ENCODE assay signal across 8 mouse cellular contexts in genomic region chr6:91729677-91730127, GRCm38 (mm10). TPM values are rescaled to one million over a fixed set of nuclear protein-coding genes. Genes with fewer than 3 reads are reported as not detected.
DNase-seq lines count a peak whose midpoint lies in the region; ATAC-seq and TF ChIP-seq lines count a peak whose summit lies in the region.

No protein-coding gene starts in this region.

- H3K27ac ChIP-seq in left cerebral cortex, adult 2 months = peak overlapping the region; percentile 61
- H3K27ac ChIP-seq in forebrain, embryonic 15.5 days (replicated peaks) = peak overlapping the region; percentile 69
- H3K27ac ChIP-seq in small intestine, adult 2 months (ENCODE audit: insufficient read depth, low read depth, low read length) = peak overlapping the region; percentile 11; the same call in 1 of the 2 replicates

- no peak overlapping the region for H3K4me2 ChIP-seq in forebrain, embryonic 15.5 days (replicated peaks)

- no peaks in the 10 kb centered on the region for H3K9me3 ChIP-seq in forebrain, embryonic 15.5 days

- no peaks in the 10 kb centered on the region for H3K27me3 ChIP-seq in forebrain, embryonic 15.5 days
- no peaks in the 10 kb centered on the region for H3K27me3 ChIP-seq in small intestine, adult 2 months (ENCODE audit: control insufficient read depth, insufficient read depth, low read length)

- intact Hi-C loops in left cerebral cortex, adult 2 months (cut with DNase I) = no loop called here
- intact Hi-C loops in heart, postnatal 14 days (cut with DNase I) = no loop called here

- peak; percentile 69 for ATAC-seq in forebrain, embryonic 15.5 days (replicated peaks)

- WGBS in forebrain, embryonic 15.5 days = 3% methylated on average over 12 of the region's 12 CpGs
- WGBS in small intestine, adult 2 months = 20% methylated on average over 12 of the region's 12 CpGs

- peaks cover 44% of the 10 kb centered on the region for H3K36me3 ChIP-seq in forebrain, embryonic 15.5 days
- peaks cover 75% of the 10 kb centered on the region for H3K36me3 ChIP-seq in small intestine, adult 2 months (ENCODE audit: control insufficient read depth, insufficient read depth, low read length)

- DNase-seq in left cerebral cortex, adult 2 months (ENCODE audit: extremely low spot score in 1 of 2, low spot score in 2 of 2) = peak; percentile 56 to 58
- no peak for DNase-seq in left cerebral cortex, adult 11 months (ENCODE audit: low spot score)
- DNase-seq in heart, postnatal 14 days = peak; percentile 87
- peak; percentile 80 to 90 for DNase-seq in kidney, postnatal 25 days
- peak; percentile 65 for DNase-seq in mesoderm, embryonic 11.5 days (ENCODE audit: low read depth, low spot score)
- DNase-seq in spleen, adult 18-20 months = no peak

- no peak overlapping the region for H3K9ac ChIP-seq in forebrain, embryonic 15.5 days (replicated peaks)

- no peak for TF ChIP-seq CTCF in left cerebral cortex, adult 2 months (IDR thresholded peaks at IDR 0.05)
- no peak for TF ChIP-seq CTCF in small intestine, adult 2 months (IDR thresholded peaks at IDR 0.05; ENCODE audit: extremely low read depth, insufficient read length, insufficient replicate concordance, low read depth, low read length)

- H3K4me3 ChIP-seq in left cerebral cortex, adult 2 months = no peak overlapping the region
- H3K4me3 ChIP-seq in forebrain, embryonic 15.5 days = no peak overlapping the region
- no peak overlapping the region for H3K4me3 ChIP-seq in small intestine, adult 2 months (ENCODE audit: low read depth, low read length)

- peaks cover 36% of the 10 kb centered on the region for H3K4me1 ChIP-seq in forebrain, embryonic 15.5 days
- H3K4me1 ChIP-seq in small intestine, adult 2 months (ENCODE audit: control insufficient read depth, insufficient read depth, insufficient read length, low read length) = peaks cover 18% of the 10 kb centered on the region

- no peak for TF ChIP-seq POLR2A in small intestine, adult 2 months (IDR thresholded peaks at IDR 0.05; ENCODE audit: low read depth, low read length)

RNA-seq across cellular contexts. Expression of gene Slc6a6, which starts 45.8 kb away (rescaled TPM):
- 100 to 1,000 TPM; 127 to 147 TPM for total RNA-seq in left cerebral cortex, adult 2 months (2021)
- 94.2 and 98.8 TPM in 2 replicates for polyA plus RNA-seq in forebrain, embryonic 15.5 days (2015; fragmentation: Nextera tagmentation; extraction: Ambion mirVana)
- 100 to 1,000 TPM; 117 to 145 TPM for total RNA-seq in heart, postnatal 14 days (2021)
- 44.0 and 124 TPM in 2 replicates for polyA plus RNA-seq in small intestine, adult 2 months (2012; rRNA removed)

Comparison
In these comparisons a context has a peak if more than half of its experiments do, and no peak if none do; other contexts are left out.
1. DNase-seq: peak in left cerebral cortex, adult 2 months (2 of 2), heart, postnatal 14 days (2 of 2), kidney, postnatal 25 days (2 of 2) and mesoderm, embryonic 11.5 days (single experiment); none in left cerebral cortex, adult 11 months (single experiment) and spleen, adult 18-20 months (0 of 2).
2. H3K27ac ChIP-seq: peak in every context shown above with its lines; median percentile 69 in forebrain, embryonic 15.5 days; 61 in left cerebral cortex, adult 2 months; 11 in small intestine, adult 2 months.